Mouse (Mus musculus): ENCODE data around the gene Rnase4.

Rnase4 gene

GRCm38 (mm10) chr14:51088970-51089673 is 1.8 kb upstream of the Rnase4 start:
- DNase-seq: peak; percentile 95 to 96

GRCm38 (mm10) chr14:51089674-51090076 is 1.2 kb upstream of the Rnase4 start:
- no peak for DNase-seq

GRCm38 (mm10) chr14:51090077-51090781 is 648 bp upstream of the Rnase4 start:
- DNase-seq: peak; percentile 82 to 84

- DNase-seq: no peak
Measured at GRCm38 (mm10) chr14:51092073-51092620, 1.3 kb downstream of the Rnase4 start.

- no peak for DNase-seq
Measured at GRCm38 (mm10) chr14:51093496-51093895, 2.6 kb downstream of the Rnase4 start.

GRCm38 (mm10) chr14:51094096-51094875 is 3.4 kb downstream of the Rnase4 start:
- no peak for DNase-seq

- no peak for DNase-seq
Measured at GRCm38 (mm10) chr14:51094921-51095320, 4.0 kb downstream of the Rnase4 start.

GRCm38 (mm10) chr14:51095736-51096524 is 5.1 kb downstream of the Rnase4 start:
- no peak for DNase-seq

GRCm38 (mm10) chr14:51098300-51098699 is 7.4 kb downstream of the Rnase4 start:
- DNase-seq: peak; percentile 33 to 57

GRCm38 (mm10) chr14:51098921-51099320 is 8.0 kb downstream of the Rnase4 start:
- no peak for DNase-seq

- no peak for DNase-seq
Measured at GRCm38 (mm10) chr14:51101284-51101683, 10.4 kb downstream of the Rnase4 start.

- peak; percentile 44 to 60 for DNase-seq
Measured at GRCm38 (mm10) chr14:51103217-51103616, 12.3 kb downstream of the Rnase4 start.

GRCm38 (mm10) chr14:51104366-51104765 is 13.5 kb downstream of the Rnase4 start:
- no peak for DNase-seq

GRCm38 (mm10) chr14:51106449-51106967 is 15.6 kb downstream of the Rnase4 start:
- no peak for DNase-seq

- DNase-seq: no peak
Measured at GRCm38 (mm10) chr14:51111966-51112365, 21.1 kb downstream of the Rnase4 start.

GRCm38 (mm10) chr14:51113476-51113875 is 22.6 kb downstream of the Rnase4 start:
- no peak for DNase-seq

GRCm38 (mm10) chr14:51113916-51114560 is 23.2 kb downstream of the Rnase4 start, which contains the start of gene Eddm3b:
Gene Eddm3b (plus strand): TSS chr14:51114426.
- no peak for DNase-seq

- DNase-seq: no peak
Measured at GRCm38 (mm10) chr14:51125684-51126083, 34.8 kb downstream of the Rnase4 start.

GRCm38 (mm10) chr14:51127648-51128258 is 36.9 kb downstream of the Rnase4 start:
- DNase-seq: no peak

GRCm38 (mm10) chr14:51128775-51129623 is 38.1 kb downstream of the Rnase4 start:
- DNase-seq: no peak

Measured in thymus, postnatal 36 days (tissue).